Mouse (Mus musculus): ENCODE results near the gene Ermp1.

Gene Ermp1

GRCm38 (mm10) chr19:29661974-29662580, 13.9 kb upstream of the Ermp1 start:
- DNase-seq (ENCODE audit: low read depth, low spot score), result no peak

- DNase-seq (ENCODE audit: low read depth, low spot score), result no peak
Observed at GRCm38 (mm10) chr19:29660835-29661764, 12.9 kb upstream of the Ermp1 start.

GRCm38 (mm10) chr19:29659705-29660104, 11.5 kb upstream of the Ermp1 start:
- DNase-seq (ENCODE audit: low read depth, low spot score), result no peak

GRCm38 (mm10) chr19:29658836-29659235, 10.6 kb upstream of the Ermp1 start:
- no peak for DNase-seq (ENCODE audit: low read depth, low spot score)

GRCm38 (mm10) chr19:29657558-29657957, 9.3 kb upstream of the Ermp1 start:
- DNase-seq (ENCODE audit: low read depth, low spot score), result no peak

- no peak for DNase-seq (ENCODE audit: low read depth, low spot score)
Observed at GRCm38 (mm10) chr19:29657033-29657432, 8.8 kb upstream of the Ermp1 start.

- no peak for DNase-seq (ENCODE audit: low read depth, low spot score)
Observed at GRCm38 (mm10) chr19:29656620-29657019, 8.4 kb upstream of the Ermp1 start.

- DNase-seq (ENCODE audit: low read depth, low spot score), result no peak
Observed at GRCm38 (mm10) chr19:29656029-29656428, 7.8 kb upstream of the Ermp1 start.

GRCm38 (mm10) chr19:29655148-29655547, 6.9 kb upstream of the Ermp1 start:
- DNase-seq (ENCODE audit: low read depth, low spot score), result no peak

GRCm38 (mm10) chr19:29653768-29654265, 5.6 kb upstream of the Ermp1 start:
- DNase-seq (ENCODE audit: low read depth, low spot score), result no peak

- no peak for DNase-seq (ENCODE audit: low read depth, low spot score)
Observed at GRCm38 (mm10) chr19:29649683-29650082, 1.5 kb upstream of the Ermp1 start.

- DNase-seq (ENCODE audit: low read depth, low spot score), result no peak
Observed at GRCm38 (mm10) chr19:29648550-29648914, 317 bp upstream of the Ermp1 start.

GRCm38 (mm10) chr19:29644747-29645146, 3.5 kb downstream of the Ermp1 start:
- DNase-seq (ENCODE audit: low read depth, low spot score), result peak; percentile 44

- peak; percentile 53 for DNase-seq (ENCODE audit: low read depth, low spot score)
Observed at GRCm38 (mm10) chr19:29643194-29643922, 4.9 kb downstream of the Ermp1 start.

- DNase-seq (ENCODE audit: low read depth, low spot score), result peak; percentile 78
Observed at GRCm38 (mm10) chr19:29642211-29642610, 6.0 kb downstream of the Ermp1 start.

GRCm38 (mm10) chr19:29641510-29641909, 6.7 kb downstream of the Ermp1 start:
- peak; percentile 62 for DNase-seq (ENCODE audit: low read depth, low spot score)

- peak; percentile 79 for DNase-seq (ENCODE audit: low read depth, low spot score)
Observed at GRCm38 (mm10) chr19:29641055-29641454, 7.2 kb downstream of the Ermp1 start.

- no peak for DNase-seq (ENCODE audit: low read depth, low spot score)
Observed at GRCm38 (mm10) chr19:29612102-29612501, 36.1 kb downstream of the Ermp1 start.

- DNase-seq (ENCODE audit: low read depth, low spot score), result no peak
Observed at GRCm38 (mm10) chr19:29610907-29611306, 37.3 kb downstream of the Ermp1 start.

GRCm38 (mm10) chr19:29608212-29608611, 40.0 kb downstream of the Ermp1 start:
- no peak for DNase-seq (ENCODE audit: low read depth, low spot score)

GRCm38 (mm10) chr19:29607521-29607920, 40.7 kb downstream of the Ermp1 start:
- no peak for DNase-seq (ENCODE audit: low read depth, low spot score)

- no peak for DNase-seq (ENCODE audit: low read depth, low spot score)
Observed at GRCm38 (mm10) chr19:29604653-29605052, 43.6 kb downstream of the Ermp1 start.

All from A20 (cell line).